Mouse (Mus musculus): ENCODE results near the gene Cdk14. TPM values are rescaled to one million over a fixed set of nuclear protein-coding genes. Genes with fewer than 3 reads are reported as not detected.

Cdk14 gene
- polyA plus RNA-seq, 1 experiment from 2014 or later = 37.8 TPM

GRCm38 (mm10) chr5:4786816-4787215 lies 633.3 kb downstream of the Cdk14 start:
- H3K4me2 ChIP-seq = no peak overlapping the region
- no peaks in the 10 kb centered on the region for H3K27me3 ChIP-seq (ENCODE audit: insufficient read depth, low read length)
- 49% methylated on average over 3 of the region's 3 CpGs for WGBS
- ATAC-seq (ENCODE audit: insufficient read depth) (no peak), DNase-seq (no peak)
- H3K4me1 ChIP-seq (ENCODE audit: insufficient read depth) = no peaks in the 10 kb centered on the region
- no peak overlapping the region for H3K9ac ChIP-seq
- H3K9me3 ChIP-seq (ENCODE audit: low read depth, low read length) = no peaks in the 10 kb centered on the region
- H3K27ac ChIP-seq (ENCODE audit: low read depth) = no peak overlapping the region
- no peak overlapping the region for H3K4me3 ChIP-seq (ENCODE audit: low read depth, low read length)
- no peak for TF ChIP-seq CTCF (IDR thresholded peaks at IDR 0.05; ENCODE audit: low read depth)
- no peaks in the 10 kb centered on the region for H3K36me3 ChIP-seq (ENCODE audit: insufficient read depth)

- H3K27me3 ChIP-seq (ENCODE audit: insufficient read depth, low read length) = no peaks in the 10 kb centered on the region
- no peak overlapping the region for H3K27ac ChIP-seq (ENCODE audit: low read depth)
- ATAC-seq (ENCODE audit: insufficient read depth) (no peak), DNase-seq (no peak)
- WGBS = 86% methylated on average over 3 of the region's 3 CpGs
- no peaks in the 10 kb centered on the region for H3K9me3 ChIP-seq (ENCODE audit: low read depth, low read length)
- H3K36me3 ChIP-seq (ENCODE audit: insufficient read depth) = no peaks in the 10 kb centered on the region
- no peaks in the 10 kb centered on the region for H3K4me1 ChIP-seq (ENCODE audit: insufficient read depth)
- TF ChIP-seq CTCF (IDR thresholded peaks at IDR 0.05; ENCODE audit: low read depth) = no peak
- no peak overlapping the region for H3K9ac ChIP-seq
- H3K4me2 ChIP-seq = no peak overlapping the region
- H3K4me3 ChIP-seq (ENCODE audit: low read depth, low read length) = no peak overlapping the region
Observed at GRCm38 (mm10) chr5:4778274-4778673, 641.8 kb downstream of the Cdk14 start.

- no peak for DNase-seq
- Histone ChIP-seq H3K9me3 (ENCODE audit: low read depth, low read length) (no peaks in the 10 kb centered on the region), H3K27me3 (ENCODE audit: insufficient read depth, low read length) (no peaks in the 10 kb centered on the region), H3K27ac (ENCODE audit: low read depth) (no peak overlapping the region), H3K36me3 (ENCODE audit: insufficient read depth) (no peaks in the 10 kb centered on the region), H3K4me2 (no peak overlapping the region), H3K9ac (no peak overlapping the region), H3K4me1 (ENCODE audit: insufficient read depth) (no peaks in the 10 kb centered on the region), H3K4me3 (ENCODE audit: low read depth, low read length) (no peak overlapping the region)
- no peak for TF ChIP-seq CTCF (IDR thresholded peaks at IDR 0.05; ENCODE audit: low read depth)
- 63% methylated on average over 2 of the region's 2 CpGs for WGBS
- ATAC-seq (ENCODE audit: insufficient read depth) = no peak
Observed at GRCm38 (mm10) chr5:4776495-4776894, 643.6 kb downstream of the Cdk14 start.

- no peak overlapping the region for H3K4me2 ChIP-seq
- ATAC-seq (ENCODE audit: insufficient read depth) (no peak), DNase-seq (no peak)
- no peak overlapping the region for H3K4me3 ChIP-seq (ENCODE audit: low read depth, low read length)
- 64% methylated on average over 9 of the region's 9 CpGs for WGBS
- no peak overlapping the region for H3K9ac ChIP-seq
- no peaks in the 10 kb centered on the region for H3K4me1 ChIP-seq (ENCODE audit: insufficient read depth)
- no peaks in the 10 kb centered on the region for H3K36me3 ChIP-seq (ENCODE audit: insufficient read depth)
- H3K27ac ChIP-seq (ENCODE audit: low read depth) = no peak overlapping the region
- TF ChIP-seq CTCF (IDR thresholded peaks at IDR 0.05; ENCODE audit: low read depth) = no peak
- no peaks in the 10 kb centered on the region for H3K27me3 ChIP-seq (ENCODE audit: insufficient read depth, low read length)
- H3K9me3 ChIP-seq (ENCODE audit: low read depth, low read length) = no peaks in the 10 kb centered on the region
Observed at GRCm38 (mm10) chr5:4773090-4773772, 646.9 kb downstream of the Cdk14 start.

GRCm38 (mm10) chr5:4770609-4771008 lies 649.5 kb downstream of the Cdk14 start:
- no peak overlapping the region for H3K4me2 ChIP-seq
- no peaks in the 10 kb centered on the region for H3K27me3 ChIP-seq (ENCODE audit: insufficient read depth, low read length)
- H3K9me3 ChIP-seq (ENCODE audit: low read depth, low read length) = no peaks in the 10 kb centered on the region
- H3K27ac ChIP-seq (ENCODE audit: low read depth) = no peak overlapping the region
- 77% methylated on average over 1 of the region's 1 CpGs for WGBS
- no peaks in the 10 kb centered on the region for H3K4me1 ChIP-seq (ENCODE audit: insufficient read depth)
- no peaks in the 10 kb centered on the region for H3K36me3 ChIP-seq (ENCODE audit: insufficient read depth)
- no peak for ATAC-seq (ENCODE audit: insufficient read depth)
- TF ChIP-seq CTCF (IDR thresholded peaks at IDR 0.05; ENCODE audit: low read depth) = no peak
- H3K9ac ChIP-seq = no peak overlapping the region
- H3K4me3 ChIP-seq (ENCODE audit: low read depth, low read length) = no peak overlapping the region
- DNase-seq = no peak

GRCm38 (mm10) chr5:4767896-4768295 lies 652.2 kb downstream of the Cdk14 start:
- no peak overlapping the region for H3K4me3 ChIP-seq (ENCODE audit: low read depth, low read length)
- no peak for ATAC-seq (ENCODE audit: insufficient read depth)
- 44% methylated on average over 2 of the region's 2 CpGs for WGBS

GRCm38 (mm10) chr5:4766719-4767118 lies 653.4 kb downstream of the Cdk14 start:
- WGBS = 44% methylated on average over 5 of the region's 5 CpGs
- no peak for ATAC-seq (ENCODE audit: insufficient read depth)

More at GRCm38 (mm10) chr5:4767896-4768295, 652.2 kb downstream of the Cdk14 start:
- H3K9me3 ChIP-seq (ENCODE audit: low read depth, low read length) = no peaks in the 10 kb centered on the region
- no peak for TF ChIP-seq CTCF (IDR thresholded peaks at IDR 0.05; ENCODE audit: low read depth)
- no peaks in the 10 kb centered on the region for H3K4me1 ChIP-seq (ENCODE audit: insufficient read depth)
- H3K36me3 ChIP-seq (ENCODE audit: insufficient read depth) = no peaks in the 10 kb centered on the region
- no peak overlapping the region for H3K4me2 ChIP-seq
- DNase-seq = no peak
- H3K27me3 ChIP-seq (ENCODE audit: insufficient read depth, low read length) = no peaks in the 10 kb centered on the region
- no peak overlapping the region for H3K9ac ChIP-seq
- H3K27ac ChIP-seq (ENCODE audit: low read depth) = no peak overlapping the region

More at GRCm38 (mm10) chr5:4766719-4767118, 653.4 kb downstream of the Cdk14 start:
- H3K4me1 ChIP-seq (ENCODE audit: insufficient read depth) = no peaks in the 10 kb centered on the region
- H3K4me3 ChIP-seq (ENCODE audit: low read depth, low read length) = no peak overlapping the region
- H3K9me3 ChIP-seq (ENCODE audit: low read depth, low read length) = no peaks in the 10 kb centered on the region
- no peak for TF ChIP-seq CTCF (IDR thresholded peaks at IDR 0.05; ENCODE audit: low read depth)
- no peaks in the 10 kb centered on the region for H3K36me3 ChIP-seq (ENCODE audit: insufficient read depth)
- no peaks in the 10 kb centered on the region for H3K27me3 ChIP-seq (ENCODE audit: insufficient read depth, low read length)
- H3K27ac ChIP-seq (ENCODE audit: low read depth) = no peak overlapping the region
- no peak overlapping the region for H3K4me2 ChIP-seq
- H3K9ac ChIP-seq = no peak overlapping the region
- DNase-seq = no peak
